Mouse (Mus musculus): ENCODE measurements at regions not wholly inside any gene's neighbourhood (a gene's known extent, or its start where the extent isn't known, plus 50 kb on each side); places are given as distances from the start of the nearest gene placed in this dataset.
A peak's percentile ranks its signal among the peaks of the same experiment; 100 is the strongest.

GRCm38 (mm10) chr7:94798101-94798500, 1372.9 kb upstream of the Tenm4 start:
- intact Hi-C loops (cut with DNase I): no loop called here
- DNase-seq (ENCODE audit: low spot score in 2 of 2): no peak

- DNase-seq (ENCODE audit: low spot score in 2 of 2): peak in 1 of 2 experiments; percentile 28
- intact Hi-C loops (cut with DNase I): no loop called here
Observed at GRCm38 (mm10) chr7:94841197-94841596, 1329.8 kb upstream of the Tenm4 start.

GRCm38 (mm10) chr7:94851360-94851759, 1319.7 kb upstream of the Tenm4 start:
- intact Hi-C loops (cut with DNase I): no loop called here
- no peak for DNase-seq (ENCODE audit: low spot score in 2 of 2)

DNA sequence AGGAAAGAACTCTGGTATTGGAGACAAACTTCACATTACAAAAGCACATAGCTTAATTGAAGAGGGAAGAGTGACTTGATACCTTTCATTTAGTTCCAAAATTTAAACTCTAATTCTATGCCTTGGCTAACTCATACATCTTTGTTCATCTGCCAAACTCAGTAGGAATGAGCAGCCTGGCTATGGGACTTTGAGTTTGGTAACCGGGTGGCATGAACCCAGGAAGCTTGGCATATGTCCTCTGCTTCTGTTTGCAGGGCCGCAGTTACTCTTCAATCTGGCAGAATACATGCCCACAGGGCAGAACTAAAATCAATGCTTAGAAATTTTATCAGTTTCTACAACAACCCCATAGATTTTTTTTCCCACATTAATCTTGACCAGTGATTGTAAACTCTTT, 1314.4 kb upstream of the Tenm4 start:
- DNase-seq (ENCODE audit: low spot score in 2 of 2): no peak

DNA sequence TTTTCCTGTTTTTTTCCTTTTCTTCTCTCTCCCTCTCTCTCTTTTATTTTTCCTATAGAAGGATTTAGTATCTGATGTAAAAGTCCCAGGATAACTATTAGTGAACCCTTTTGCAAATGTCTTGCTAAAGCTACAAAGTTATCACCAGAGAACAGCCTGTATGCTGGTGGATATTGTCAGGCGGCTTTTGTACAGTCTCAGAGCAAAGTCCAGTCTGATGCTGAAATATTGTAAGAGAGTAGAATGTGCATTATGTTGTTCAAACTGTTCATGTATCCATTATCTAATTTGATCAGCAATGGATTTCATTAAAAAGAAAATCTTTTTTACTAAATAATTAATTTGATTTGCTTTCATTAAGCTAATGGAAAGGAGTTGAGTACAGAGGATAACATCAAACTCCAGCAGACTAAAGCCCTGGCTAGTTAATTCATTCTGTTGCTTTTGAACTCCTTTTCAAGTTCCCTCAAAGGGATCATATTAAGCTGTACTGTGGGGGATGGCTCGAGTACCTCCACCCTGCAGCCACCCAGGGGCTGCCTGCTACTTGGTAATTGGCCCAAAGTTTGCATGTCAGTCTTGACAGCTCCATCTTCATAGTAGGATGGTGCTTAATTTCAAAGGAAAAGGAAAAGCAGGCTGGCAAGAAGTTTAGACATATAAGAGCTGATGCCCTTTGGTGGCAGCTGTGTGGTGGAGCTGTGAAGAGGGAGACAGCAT, 1280.2 kb upstream of the Tenm4 start:
- intact Hi-C loops (cut with DNase I): no loop called here
- DNase-seq (ENCODE audit: low spot score in 2 of 2): no peak

More for the DNA sequence above, 1314.4 kb upstream of the Tenm4 start:
- intact Hi-C loops (cut with DNase I): no loop called here

- DNase-seq (ENCODE audit: low spot score in 2 of 2): no peak
- intact Hi-C loops (cut with DNase I): no loop called here
Observed at GRCm38 (mm10) chr7:94898088-94898487, 1273.0 kb upstream of the Tenm4 start.

- intact Hi-C loops (cut with DNase I): no loop called here
- DNase-seq (ENCODE audit: low spot score in 2 of 2): no peak
Observed at GRCm38 (mm10) chr7:94926547-94927123, 1244.4 kb upstream of the Tenm4 start.

- intact Hi-C loops (cut with DNase I): no loop called here
- no peak for DNase-seq (ENCODE audit: low spot score in 2 of 2)
Observed at GRCm38 (mm10) chr7:94963758-94964299, 1207.2 kb upstream of the Tenm4 start.

GRCm38 (mm10) chr7:94967601-94968000, 1203.4 kb upstream of the Tenm4 start:
- intact Hi-C loops (cut with DNase I): no loop called here
- no peak for DNase-seq (ENCODE audit: low spot score in 2 of 2)

GRCm38 (mm10) chr7:94975037-94975775, 1195.8 kb upstream of the Tenm4 start:
- no peak for DNase-seq (ENCODE audit: low spot score in 2 of 2)
- intact Hi-C loops (cut with DNase I): no loop called here

- intact Hi-C loops (cut with DNase I): no loop called here
Observed at GRCm38 (mm10) chr7:94996258-94996657, 1174.8 kb upstream of the Tenm4 start.

DNA sequence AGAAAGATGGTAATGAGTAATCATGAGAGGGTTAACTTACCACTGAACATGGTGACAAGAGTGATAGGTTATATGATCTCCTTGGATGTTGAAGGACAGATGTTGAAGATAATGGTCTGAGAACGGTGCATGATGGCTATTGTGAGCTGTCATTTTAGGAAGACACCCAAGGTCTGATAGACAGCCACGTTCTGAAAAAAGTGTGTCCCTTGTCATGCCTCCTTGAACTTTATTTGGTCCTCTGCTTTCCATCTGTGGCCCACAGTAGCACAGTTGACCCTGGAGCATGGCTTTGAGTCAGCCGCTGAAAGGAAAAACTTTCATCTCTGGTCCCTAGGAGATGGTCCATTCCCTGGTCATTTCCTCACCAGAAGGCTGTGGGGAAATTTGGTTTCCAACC, 1166.9 kb upstream of the Tenm4 start:
- intact Hi-C loops (cut with DNase I): no loop called here
- DNase-seq (ENCODE audit: low spot score in 2 of 2): no peak

More at GRCm38 (mm10) chr7:94996258-94996657, 1174.8 kb upstream of the Tenm4 start:
- no peak for DNase-seq (ENCODE audit: low spot score in 2 of 2)

GRCm38 (mm10) chr7:95005403-95005802, 1165.6 kb upstream of the Tenm4 start:
- intact Hi-C loops (cut with DNase I): no loop called here
- DNase-seq (ENCODE audit: low spot score in 2 of 2): no peak

GRCm38 (mm10) chr7:95008896-95009430, 1162.1 kb upstream of the Tenm4 start:
- DNase-seq (ENCODE audit: low spot score in 2 of 2): no peak
- intact Hi-C loops (cut with DNase I): no loop called here

- no peak for DNase-seq (ENCODE audit: low spot score in 2 of 2)
- intact Hi-C loops (cut with DNase I): no loop called here
Observed at GRCm38 (mm10) chr7:95020285-95020684, 1150.8 kb upstream of the Tenm4 start.

DNA sequence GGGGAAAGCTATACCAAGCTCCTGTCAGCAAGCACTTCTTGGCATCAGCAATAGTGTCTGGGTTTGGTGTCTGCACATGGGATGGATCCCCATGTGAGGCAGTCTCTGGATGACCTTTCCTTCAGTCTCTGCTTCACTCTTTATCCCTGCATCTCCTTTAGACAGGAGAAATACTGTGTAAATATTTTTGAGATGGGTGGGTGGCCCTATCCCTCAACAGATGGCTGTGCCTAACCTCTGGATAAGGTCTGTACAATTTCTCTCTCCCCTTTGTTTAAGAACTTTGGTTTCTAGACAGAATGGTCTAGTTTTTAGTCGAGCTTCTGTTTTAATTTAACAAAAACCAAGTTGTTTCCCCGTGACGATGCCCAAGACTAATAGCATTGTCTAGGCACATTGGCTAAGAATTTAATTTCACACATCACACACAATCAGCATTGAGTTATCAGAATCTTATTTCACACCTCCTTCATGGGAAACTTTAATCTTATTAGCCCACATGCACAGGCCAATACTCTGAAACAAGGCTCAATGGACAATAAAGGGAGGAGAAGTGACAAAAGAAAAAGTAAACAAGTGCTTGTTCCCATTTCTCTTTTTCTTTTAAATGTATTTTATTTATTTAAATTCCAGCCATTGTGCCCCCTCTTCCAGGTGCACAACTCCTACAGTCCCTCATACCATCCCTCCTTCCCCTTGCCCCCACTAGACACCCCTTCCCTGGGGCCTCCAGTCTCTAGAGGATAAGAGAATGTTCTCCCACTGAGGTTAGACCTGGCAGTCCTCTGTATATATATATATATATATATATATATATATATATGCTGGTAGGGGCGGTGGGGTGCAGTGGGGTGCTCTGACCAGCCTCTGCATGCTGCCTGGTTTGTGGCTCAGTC, 1142.9 kb upstream of the Tenm4 start:
- intact Hi-C loops (cut with DNase I): no loop called here

More for the DNA sequence above, 1142.9 kb upstream of the Tenm4 start:
- DNase-seq (ENCODE audit: low spot score in 2 of 2): no peak

Measured in left cerebral cortex, postnatal 14 days (tissue).